Mouse (Mus musculus) hindbrain, embryonic 15.5 days (tissue): ENCODE results near the gene Ddx1. TPM values are rescaled to one million over a fixed set of nuclear protein-coding genes. Genes with fewer than 3 reads are reported as not detected.
"Not testable (repeated sequence)": the region's sequence is repeated elsewhere in the genome, so short reads cannot be mapped to it uniquely, and the experiment has no call there.

Experiments used
- ATAC-seq: fragments of 200-750 bp; cut with Nextera tagmentation; 2 replicates; pipeline ENCODE4 v1.8.0; 2017; ENCODE audit warnings: low read depth, moderate number of reproducible peaks, moderate TSS enrichment; ENCODE audit not compliant: low FRiP score
- H3K27ac ChIP-seq: fragments of 300-500 bp; sonication (generic); replicated peaks from 2 replicates; pipeline ENCODE4 v1.5.1; 2015; ENCODE audit warnings: mild to moderate bottlenecking, inconsistent platforms
- H3K27me3 ChIP-seq: fragments of 300-500 bp; sonication (generic); 2 replicates; pipeline ENCODE4 v1.6.1; 2015; ENCODE audit warnings: control low read depth, inconsistent platforms
- H3K36me3 ChIP-seq: fragments of 300-500 bp; sonication (generic); 2 replicates; pipeline ENCODE4 v1.6.1; 2015; ENCODE audit warnings: control low read depth, inconsistent platforms
- H3K4me1 ChIP-seq: fragments of 300-500 bp; sonication (generic); replicated peaks from 2 replicates; pipeline ENCODE4 v1.6.1; 2015; ENCODE audit warnings: control low read depth, inconsistent platforms
- H3K4me2 ChIP-seq: fragments of 300-500 bp; sonication (generic); 2 replicates; pipeline ENCODE4 v1.6.1; 2015; ENCODE audit warnings: moderate library complexity, mild to moderate bottlenecking, inconsistent platforms
- H3K4me3 ChIP-seq: fragments of 300-500 bp; sonication (generic); 2 replicates; pipeline ENCODE4 v1.5.1; 2015; ENCODE audit warnings: mild to moderate bottlenecking, inconsistent platforms
- H3K9ac ChIP-seq: fragments of 300-500 bp; sonication (generic); 2 replicates; pipeline ENCODE4 v1.6.1; 2015; ENCODE audit warnings: inconsistent platforms
- H3K9me3 ChIP-seq: fragments of 300-500 bp; sonication (generic); 2 replicates; pipeline ENCODE4 v1.6.1; 2016; ENCODE audit warnings: control low read depth, inconsistent platforms
- WGBS: fragments of 180-500 bp; shearing (Covaris S2); methylation state at CpG from one replicate; pipeline ENCODE4 v1.1.7; 2015; 5-methylcytosine and 5-hydroxymethylcytosine counted together
- polyA plus RNA-seq: library from polyadenylated mRNA; unstranded; fragments of >200 nt; fragmentation: Nextera tagmentation; extraction: Ambion mirVana; gene quantifications from 2 replicates; pipeline ENCODE4 v1.2.1, GENCODE M21; 2015

Gene Ddx1
- polyA plus RNA-seq, 1 experiment from 2014 or later = 131 TPM

DNA sequence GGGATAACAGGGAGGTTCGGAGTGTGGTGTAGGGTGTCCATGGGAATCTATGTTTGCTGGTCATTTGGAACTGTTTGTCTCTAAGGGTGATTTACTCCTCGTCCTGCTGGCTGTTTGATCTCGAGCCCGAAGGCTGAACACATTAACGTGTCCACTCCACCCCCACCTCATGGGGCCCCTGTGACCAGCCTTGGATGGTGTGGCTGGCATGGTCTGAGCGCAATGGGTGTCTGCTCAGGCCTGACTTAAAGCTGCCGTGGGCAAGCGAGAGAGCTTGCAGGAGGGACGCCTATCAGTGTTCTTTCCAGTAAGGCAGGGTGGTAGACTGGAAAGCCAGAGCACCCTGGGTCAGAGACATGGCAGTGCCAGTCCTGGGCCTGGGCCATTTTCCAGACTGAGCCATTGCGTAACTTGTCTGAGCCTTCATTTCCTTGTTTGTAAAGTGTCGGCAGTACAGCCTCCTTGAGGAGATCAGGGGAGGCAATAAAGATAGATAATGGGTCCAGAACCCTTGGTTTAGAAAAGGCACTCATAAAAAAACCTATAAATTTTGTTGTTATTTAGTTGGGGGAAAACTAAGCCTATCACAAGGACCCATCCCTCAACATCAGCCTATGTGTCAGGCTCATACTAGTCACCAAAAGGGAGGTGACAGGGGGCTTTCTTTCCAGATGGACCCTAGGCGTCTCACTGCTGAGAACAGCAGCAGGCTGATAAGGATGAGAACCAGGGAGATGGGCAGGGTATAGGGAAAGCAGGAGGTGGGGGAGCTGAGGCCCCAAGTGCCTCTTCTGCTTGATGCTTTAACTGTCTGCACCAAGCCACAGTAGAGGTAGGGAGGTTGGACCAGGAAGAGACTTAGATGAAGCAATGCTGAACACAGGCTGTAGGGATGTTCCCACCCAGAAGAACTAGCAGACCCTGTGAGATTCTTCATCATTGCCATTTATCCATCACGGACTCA lies 49.4 kb downstream of the Ddx1 start:
- no peak overlapping the region for H3K27ac ChIP-seq
- WGBS = 92% methylated on average over 13 of the region's 13 CpGs
- no peak for ATAC-seq
- H3K9me3 ChIP-seq = no peaks in the 10 kb centered on the region
- H3K4me2 ChIP-seq = no peak overlapping the region
- H3K9ac ChIP-seq = no peak overlapping the region
- no peaks in the 10 kb centered on the region for H3K27me3 ChIP-seq
- no peak overlapping the region for H3K4me3 ChIP-seq
- no peaks in the 10 kb centered on the region for H3K36me3 ChIP-seq
- H3K4me1 ChIP-seq = no peaks in the 10 kb centered on the region

DNA sequence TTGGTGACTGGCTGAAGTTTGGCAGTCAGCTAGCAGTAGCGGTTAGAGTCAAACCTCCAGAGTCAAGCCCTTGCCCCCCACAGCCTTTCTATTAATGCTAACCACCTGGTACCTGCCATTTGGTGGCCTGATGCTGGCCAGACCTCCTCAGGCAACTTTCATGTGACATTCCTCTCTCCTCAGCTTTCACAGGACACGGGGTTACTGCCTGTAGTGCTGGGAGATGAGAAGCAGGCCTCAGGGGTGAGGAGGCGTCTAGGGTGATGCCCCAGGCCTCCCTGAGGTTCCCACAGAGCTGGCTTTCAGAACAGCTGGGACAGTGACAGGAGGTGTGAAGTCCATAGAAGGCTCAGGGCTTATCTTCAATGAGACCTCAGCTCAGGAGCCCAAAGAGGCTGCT lies 50.9 kb downstream of the Ddx1 start:
- Histone ChIP-seq H3K4me2 (no peak overlapping the region), H3K27ac (no peak overlapping the region), H3K4me1 (no peaks in the 10 kb centered on the region), H3K4me3 (no peak overlapping the region), H3K9me3 (no peaks in the 10 kb centered on the region), H3K9ac (no peak overlapping the region), H3K27me3 (no peaks in the 10 kb centered on the region), H3K36me3 (no peaks in the 10 kb centered on the region)
- ATAC-seq = no peak
- WGBS = 87% methylated on average over 3 of the region's 3 CpGs

DNA sequence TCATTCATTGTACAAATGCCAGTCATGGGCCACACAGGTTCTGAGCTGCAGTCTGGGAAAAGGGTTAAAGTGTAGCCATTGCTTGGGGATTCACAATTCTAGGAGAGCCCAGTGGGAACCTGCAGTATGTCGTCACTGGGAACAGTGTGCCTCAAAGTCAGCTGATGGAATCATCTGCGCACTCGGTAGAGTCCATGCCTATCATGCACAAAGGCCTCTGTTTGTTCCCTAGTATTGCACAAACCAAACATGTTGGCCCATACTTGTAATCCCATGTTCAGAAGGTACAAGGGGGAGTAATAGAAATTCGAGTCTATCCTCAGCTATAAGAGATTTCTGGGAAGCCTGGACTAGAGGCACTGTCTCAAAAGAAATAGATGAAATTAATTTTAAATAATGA lies 52.9 kb downstream of the Ddx1 start:
- Histone ChIP-seq H3K4me3 (no peak overlapping the region), H3K36me3 (no peaks in the 10 kb centered on the region), H3K9ac (no peak overlapping the region), H3K4me2 (no peak overlapping the region), H3K4me1 (no peaks in the 10 kb centered on the region), H3K9me3 (no peaks in the 10 kb centered on the region), H3K27me3 (no peaks in the 10 kb centered on the region), H3K27ac (no peak overlapping the region)
- 79% methylated on average over 4 of the region's 4 CpGs for WGBS
- no peak for ATAC-seq

DNA sequence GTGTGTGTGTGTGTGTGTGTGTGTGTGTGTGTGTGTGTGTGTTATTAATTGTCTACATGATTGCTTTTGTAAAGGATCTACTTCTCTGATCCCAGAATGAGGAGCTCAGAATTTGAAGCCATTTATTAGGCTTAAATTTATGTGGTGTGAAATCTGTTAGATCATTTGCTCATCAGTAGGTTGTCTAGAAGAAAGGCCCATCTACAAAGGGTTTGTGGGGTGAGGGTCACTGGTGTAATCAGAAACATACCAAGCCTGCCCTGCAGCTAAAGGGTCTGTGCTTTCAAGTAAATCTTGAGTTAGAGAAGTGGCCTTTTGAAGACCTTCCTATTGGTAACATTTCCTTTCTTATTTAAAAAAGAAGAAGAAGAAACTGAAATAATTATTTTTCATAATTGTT lies 53.5 kb downstream of the Ddx1 start:
- Histone ChIP-seq H3K27ac (no peak overlapping the region), H3K9me3 (no peaks in the 10 kb centered on the region), H3K9ac (no peak overlapping the region), H3K36me3 (no peaks in the 10 kb centered on the region), H3K4me1 (no peaks in the 10 kb centered on the region), H3K4me2 (no peak overlapping the region), H3K27me3 (no peaks in the 10 kb centered on the region), H3K4me3 (no peak overlapping the region)
- no peak for ATAC-seq

DNA sequence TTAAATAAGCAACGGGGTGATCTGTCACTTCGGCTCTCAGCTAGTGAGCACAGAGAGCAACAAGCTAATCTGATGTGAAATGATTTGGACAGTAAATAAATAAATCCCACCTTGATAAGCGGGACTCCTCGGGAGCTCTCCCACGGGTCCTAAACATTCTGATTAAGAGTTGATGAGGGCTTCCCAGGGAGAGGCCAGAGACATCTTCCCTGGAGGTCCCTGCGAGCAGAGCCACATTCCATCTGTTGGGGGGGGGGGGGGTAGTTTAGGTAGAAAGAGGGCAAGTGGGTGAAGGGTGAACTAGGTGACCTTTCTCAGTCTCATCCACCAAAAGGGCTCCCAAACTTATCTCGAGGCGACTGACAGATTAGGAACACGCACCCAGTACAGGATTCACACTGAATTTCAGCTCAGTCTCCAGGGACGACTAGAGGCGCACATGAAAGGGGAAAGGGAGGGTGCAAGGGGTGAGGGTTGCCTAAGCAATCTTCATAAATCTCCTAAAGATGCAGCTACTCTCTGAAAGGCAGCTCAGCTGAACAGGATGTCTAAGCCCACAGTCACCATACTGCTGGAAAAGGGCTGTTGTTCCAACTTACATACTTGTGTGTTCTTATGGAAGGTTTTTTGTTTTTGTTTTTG lies 60.8 kb downstream of the Ddx1 start:
- 35% methylated on average over 11 of the region's 11 CpGs for WGBS

DNA sequence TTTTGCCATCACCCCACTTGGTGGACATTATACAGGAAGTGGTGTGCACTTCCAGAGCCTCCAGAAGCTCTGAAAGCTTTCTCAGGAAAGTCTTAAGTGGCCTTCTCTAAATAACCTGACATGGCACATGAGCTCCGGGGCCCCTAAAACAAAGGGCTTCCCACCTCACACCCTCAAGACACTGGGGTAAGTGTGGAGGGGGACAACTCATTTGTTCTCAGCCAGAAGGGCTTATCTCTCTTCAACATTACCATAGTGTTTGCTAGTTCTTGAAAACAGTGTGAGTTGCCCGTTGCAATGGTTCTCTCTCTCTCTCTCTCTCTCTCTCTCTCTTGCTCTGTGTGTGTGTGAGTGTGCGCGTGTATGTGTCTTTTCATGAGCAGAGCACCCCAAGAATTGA lies 62.8 kb downstream of the Ddx1 start:
- Histone ChIP-seq H3K27me3 (no peaks in the 10 kb centered on the region), H3K9me3 (no peaks in the 10 kb centered on the region), H3K36me3 (no peaks in the 10 kb centered on the region), H3K4me2 (no peak overlapping the region), H3K4me1 (peaks cover 6% of the 10 kb centered on the region), H3K27ac (no peak overlapping the region), H3K9ac (no peak overlapping the region), H3K4me3 (no peak overlapping the region)
- ATAC-seq = no peak
- WGBS = 92% methylated on average over 4 of the region's 4 CpGs

More for the DNA sequence above, 60.8 kb downstream of the Ddx1 start:
- Histone ChIP-seq H3K4me2 (no peak overlapping the region), H3K27me3 (no peaks in the 10 kb centered on the region), H3K4me3 (no peak overlapping the region), H3K4me1 (no peaks in the 10 kb centered on the region), H3K9ac (no peak overlapping the region), H3K9me3 (no peaks in the 10 kb centered on the region), H3K36me3 (no peaks in the 10 kb centered on the region), H3K27ac (no peak overlapping the region)
- no peak for ATAC-seq

DNA sequence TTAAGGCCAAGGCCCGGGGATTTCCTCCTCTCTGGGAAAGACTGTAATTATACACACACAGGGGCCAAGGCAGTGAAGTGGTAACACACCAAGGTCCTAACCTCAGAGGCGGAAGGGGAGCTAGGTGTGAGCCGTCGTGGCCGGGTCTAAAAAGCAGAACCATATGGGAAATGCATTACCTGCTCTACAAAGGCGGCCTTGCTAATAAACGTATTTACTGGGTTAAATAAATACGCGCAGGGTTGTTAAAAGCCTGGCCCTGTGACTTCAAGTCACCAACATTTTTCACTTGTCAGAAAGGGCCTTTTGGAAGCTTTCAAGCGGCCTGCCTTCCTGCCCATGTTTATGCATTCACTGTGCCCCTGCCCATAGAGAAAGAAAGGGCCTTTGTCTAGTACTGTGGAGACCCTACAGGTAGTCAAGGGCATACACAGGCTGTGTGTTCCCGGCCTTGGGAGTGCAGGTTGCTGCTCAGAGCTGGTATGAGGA lies 64.1 kb downstream of the Ddx1 start:
- peaks cover 17% of the 10 kb centered on the region for H3K4me1 ChIP-seq
- H3K4me3 ChIP-seq = no peak overlapping the region
- no peaks in the 10 kb centered on the region for H3K27me3 ChIP-seq
- no peaks in the 10 kb centered on the region for H3K36me3 ChIP-seq
- H3K9me3 ChIP-seq = no peaks in the 10 kb centered on the region
- ATAC-seq = no peak
- no peak overlapping the region for H3K9ac ChIP-seq
- H3K4me2 ChIP-seq = no peak overlapping the region
- WGBS = 55% methylated on average over 11 of the region's 11 CpGs
- H3K27ac ChIP-seq = no peak overlapping the region

DNA sequence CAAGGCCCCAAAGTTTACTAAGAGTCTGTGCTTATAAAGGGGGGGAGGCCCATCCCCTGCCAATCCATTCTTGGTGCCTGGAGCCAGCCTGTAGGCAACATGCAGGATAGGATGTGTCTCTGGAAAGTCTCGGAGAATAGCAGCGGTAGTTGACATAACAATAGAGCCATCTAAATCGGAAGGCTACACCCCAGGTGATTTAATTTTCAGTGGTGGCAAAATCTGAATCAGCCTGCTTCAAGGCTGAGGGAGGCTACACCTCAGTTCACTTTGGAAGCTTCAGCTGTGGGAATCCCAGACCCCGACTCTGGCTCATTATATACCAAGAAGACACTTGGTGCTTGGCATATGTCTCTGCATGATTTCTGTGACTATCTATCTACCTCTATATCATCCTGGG lies 64.9 kb downstream of the Ddx1 start:
- H3K4me3 ChIP-seq, H3K27ac ChIP-seq, H3K9me3 ChIP-seq, ATAC-seq, H3K36me3 ChIP-seq, H3K27me3 ChIP-seq, H3K4me2 ChIP-seq, H3K9ac ChIP-seq: not testable (repeated sequence)
- H3K4me1 ChIP-seq = peaks cover 17% of the 10 kb centered on the region
- 87% methylated on average over 4 of the region's 4 CpGs for WGBS

DNA sequence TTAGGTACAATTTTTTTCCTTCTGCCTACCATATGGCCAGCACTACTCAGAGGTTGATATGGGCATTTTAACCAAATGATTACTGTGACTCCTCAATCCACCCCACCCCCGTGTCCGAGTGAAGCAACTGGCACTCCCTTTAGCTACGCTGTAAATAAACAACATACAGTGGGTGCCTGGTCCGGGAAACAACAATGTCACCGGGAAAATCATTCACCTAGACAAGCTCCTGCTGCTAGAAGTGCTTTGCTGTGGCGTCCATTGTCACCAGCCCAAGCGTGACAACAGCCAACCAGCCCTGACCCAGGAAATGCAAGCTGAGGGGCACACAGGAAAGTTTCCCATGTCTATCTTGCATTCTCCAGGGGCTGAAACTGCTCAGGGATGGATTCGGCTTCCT lies 66.8 kb downstream of the Ddx1 start:
- Histone ChIP-seq H3K4me1 (peaks cover 17% of the 10 kb centered on the region), H3K4me2 (no peak overlapping the region), H3K9ac (no peak overlapping the region), H3K27ac (no peak overlapping the region), H3K27me3 (no peaks in the 10 kb centered on the region), H3K9me3 (no peaks in the 10 kb centered on the region), H3K4me3 (no peak overlapping the region), H3K36me3 (no peaks in the 10 kb centered on the region)
- WGBS = 26% methylated on average over 8 of the region's 8 CpGs
- ATAC-seq = no peak

DNA sequence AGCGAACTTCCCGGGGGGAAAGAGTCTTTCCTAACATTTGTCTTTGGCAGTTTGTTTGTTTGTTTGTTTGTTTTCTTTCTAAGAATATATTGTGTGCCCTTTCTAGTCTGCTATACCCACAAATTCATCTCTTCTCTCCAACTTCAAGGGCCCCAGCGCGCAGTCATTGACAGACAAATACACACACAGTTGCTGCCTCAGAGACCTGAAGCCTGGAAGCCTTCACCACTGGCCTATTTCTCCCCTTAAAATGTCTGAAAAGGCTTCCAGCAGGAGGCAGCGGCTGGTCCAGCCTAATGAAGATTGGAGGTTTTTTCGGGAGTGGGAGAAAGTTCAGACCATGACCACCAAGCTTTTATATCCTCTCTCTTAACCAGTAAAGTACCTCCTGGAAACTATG lies 67.3 kb downstream of the Ddx1 start:
- ATAC-seq = no peak
- WGBS = 79% methylated on average over 6 of the region's 6 CpGs
- H3K27ac ChIP-seq = no peak overlapping the region
- no peak overlapping the region for H3K4me3 ChIP-seq
- H3K9me3 ChIP-seq = no peaks in the 10 kb centered on the region
- H3K36me3 ChIP-seq = no peaks in the 10 kb centered on the region
- peaks cover 17% of the 10 kb centered on the region for H3K4me1 ChIP-seq
- H3K4me2 ChIP-seq = no peak overlapping the region
- no peak overlapping the region for H3K9ac ChIP-seq
- H3K27me3 ChIP-seq = no peaks in the 10 kb centered on the region

DNA sequence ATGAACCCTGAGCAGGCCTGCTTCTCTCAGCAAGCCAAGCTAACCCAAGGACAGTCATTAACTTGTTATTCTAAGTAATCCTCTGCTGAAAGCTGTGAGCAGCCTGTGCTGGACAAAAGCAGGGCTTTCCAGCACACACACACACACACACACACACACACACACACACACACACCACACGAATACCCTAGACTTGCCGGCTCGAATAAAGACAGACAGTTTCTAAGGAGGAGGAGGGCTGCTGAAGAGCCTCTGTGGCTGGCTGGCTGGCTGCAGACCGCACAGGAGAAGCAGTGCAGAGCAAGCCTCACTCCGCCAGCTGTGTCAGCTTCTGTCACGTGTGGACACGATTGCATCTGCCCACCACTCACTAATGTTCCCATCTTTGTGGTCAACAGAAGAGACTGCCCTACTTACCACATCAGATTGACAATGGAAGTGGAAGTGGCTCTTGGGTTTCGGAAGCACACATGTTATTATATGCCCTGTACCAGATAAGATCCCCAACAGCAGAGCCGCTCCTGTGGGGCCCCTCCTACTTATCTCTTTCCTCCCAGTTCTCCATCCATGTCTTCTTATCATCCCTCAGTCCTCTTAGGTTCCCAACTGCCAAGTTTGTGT lies 68.2 kb downstream of the Ddx1 start:
- H3K9ac ChIP-seq = no peak overlapping the region
- ATAC-seq = peak; percentile 82

DNA sequence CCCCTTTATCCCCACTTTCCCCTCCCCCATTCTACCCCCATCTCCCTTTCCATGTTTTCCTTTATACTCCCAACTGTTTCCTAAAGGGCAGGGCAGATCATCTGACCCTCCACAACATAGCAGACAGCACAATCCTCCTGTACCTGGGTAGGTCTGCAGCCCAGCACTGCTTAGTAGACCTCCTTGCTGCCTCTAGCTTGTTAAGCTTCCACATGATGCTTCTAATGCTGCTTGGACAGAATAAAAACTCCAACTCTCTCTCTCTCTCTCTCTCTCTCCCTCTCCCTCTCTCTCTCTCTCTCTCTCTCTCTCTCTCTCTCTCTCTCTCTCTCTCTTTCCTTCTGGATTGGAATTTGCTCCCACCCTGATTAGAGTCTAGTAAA lies 68.7 kb downstream of the Ddx1 start:
- Histone ChIP-seq H3K9ac (no peak overlapping the region), H3K27me3 (no peaks in the 10 kb centered on the region), H3K27ac (no peak overlapping the region), H3K4me1 (peaks cover 17% of the 10 kb centered on the region), H3K4me2 (no peak overlapping the region), H3K9me3 (no peaks in the 10 kb centered on the region), H3K4me3 (no peak overlapping the region), H3K36me3 (no peaks in the 10 kb centered on the region)
- ATAC-seq = 0 out of 2 replicates have a peak, but pooled peaks have one; percentile 10

More for the DNA sequence above, 68.2 kb downstream of the Ddx1 start:
- no peaks in the 10 kb centered on the region for H3K36me3 ChIP-seq
- H3K4me1 ChIP-seq = peaks cover 17% of the 10 kb centered on the region
- H3K9me3 ChIP-seq = no peaks in the 10 kb centered on the region
- no peaks in the 10 kb centered on the region for H3K27me3 ChIP-seq
- no peak overlapping the region for H3K4me2 ChIP-seq
- no peak overlapping the region for H3K27ac ChIP-seq
- no peak overlapping the region for H3K4me3 ChIP-seq
- 23% methylated on average over 9 of the region's 9 CpGs for WGBS
